Mouse (Mus musculus) liver, postnatal 0 days (tissue): ENCODE data around the gene Lamtor2. TPM values are rescaled to one million over a fixed set of nuclear protein-coding genes. Genes with fewer than 3 reads are reported as not detected.

Experiments
- ATAC-seq: fragments of 200-750 bp; cut with Nextera tagmentation; 2 replicates; pipeline ENCODE4 v1.8.0; 2017; ENCODE audit warnings: mild to moderate bottlenecking, moderate library complexity
- DNase-seq: peaks from one replicate; pipeline ENCODE4 v3.0.0-alpha.2; 2016
- H3K27ac ChIP-seq: fragments of 300-500 bp; sonication (generic); 2 replicates; pipeline ENCODE4 v1.5.1; 2014; ENCODE audit warnings: antibody characterized with exemption, moderate library complexity, mild to moderate bottlenecking, low read depth
- H3K27me3 ChIP-seq: fragments of 300-500 bp; sonication (generic); 2 replicates; pipeline ENCODE4 v1.6.1; 2014; ENCODE audit warnings: low read length, control low read depth, mixed read lengths; ENCODE audit not compliant: insufficient read depth
- H3K36me3 ChIP-seq: fragments of 300-500 bp; sonication (generic); replicated peaks from 2 replicates; pipeline ENCODE4 v1.6.1; 2014; ENCODE audit warnings: mild to moderate bottlenecking, control low read depth, low read length, moderate library complexity, mixed read lengths; ENCODE audit not compliant: insufficient read depth
- H3K4me1 ChIP-seq: fragments of 300-500 bp; sonication (generic); 2 replicates; pipeline ENCODE4 v1.6.1; 2014; ENCODE audit warnings: antibody characterized with exemption, mild to moderate bottlenecking, control low read depth; ENCODE audit not compliant: insufficient read depth
- H3K4me2 ChIP-seq: fragments of 300-500 bp; sonication (generic); 2 replicates; pipeline ENCODE4 v1.6.1; 2014; ENCODE audit warnings: low read depth, mild to moderate bottlenecking, low read length, moderate library complexity, mixed read lengths
- H3K4me3 ChIP-seq: fragments of 300-500 bp; sonication (generic); 2 replicates; pipeline ENCODE4 v1.5.1; 2014; ENCODE audit warnings: low read depth, low read length
- H3K9ac ChIP-seq: fragments of 300-500 bp; sonication (generic); replicated peaks from 2 replicates; pipeline ENCODE4 v1.6.1; 2014; ENCODE audit warnings: mild to moderate bottlenecking, moderate library complexity
- H3K9me3 ChIP-seq: fragments of 300-500 bp; sonication (generic); 2 replicates; pipeline ENCODE4 v1.6.1; 2016; ENCODE audit warnings: mild to moderate bottlenecking, control low read depth, low read length, mixed read lengths
- CTCF ChIP-seq: sonication (generic); IDR thresholded peaks from 2 replicates; pipeline ENCODE4 v1.5.1; 2016; ENCODE audit warnings: antibody characterized with exemption, low read depth
- EP300 ChIP-seq: IDR thresholded peaks from 2 replicates; pipeline ENCODE4 v1.6.1; 2016; ENCODE audit warnings: antibody characterized with exemption, low read depth, mild to moderate bottlenecking
- WGBS: fragments of 180-500 bp; shearing (Covaris S2); extraction: QIAGEN DNeasy Blood & Tissue Kit; methylation state at CpG from one replicate; pipeline ENCODE4 v1.1.7; 2014; ENCODE audit not compliant: insufficient replicate concordance; 5-methylcytosine and 5-hydroxymethylcytosine counted together
- polyA plus RNA-seq: library from polyadenylated mRNA; unstranded; fragments of >200 nt; fragmentation: Nextera tagmentation; extraction: Ambion mirVana; gene quantifications from 2 replicates; pipeline ENCODE4 v1.2.1, GENCODE M21; 2015

Gene Lamtor2
- polyA plus RNA-seq, 1 experiment from 2014 or later: 104 TPM

GRCm38 (mm10) chr3:88505081-88505480 lies 47.8 kb downstream of the Lamtor2 start:
- Histone ChIP-seq H3K27ac (no peak overlapping the region), H3K9me3 (no peaks in the 10 kb centered on the region), H3K4me2 (no peak overlapping the region), H3K36me3 (no peaks in the 10 kb centered on the region), H3K27me3 (no peaks in the 10 kb centered on the region), H3K4me3 (no peak overlapping the region), H3K9ac (no peak overlapping the region), H3K4me1 (peaks cover 31% of the 10 kb centered on the region)
- 67% methylated on average over 6 of the region's 6 CpGs for WGBS
- DNase-seq: no peak
- ATAC-seq: no peak
- TF ChIP-seq CTCF (no peak), EP300 (no peak)

- H3K4me3 ChIP-seq: no peak overlapping the region
- ATAC-seq (no peak), DNase-seq (no peak)
- H3K4me2 ChIP-seq: no peak overlapping the region
- peaks cover 23% of the 10 kb centered on the region for H3K4me1 ChIP-seq
- H3K27me3 ChIP-seq: no peaks in the 10 kb centered on the region
- TF ChIP-seq CTCF: no peak
- no peak for TF ChIP-seq EP300
- H3K27ac ChIP-seq: peak overlapping the region; percentile 94; the same call in 1 of the 2 replicates
- H3K9ac ChIP-seq: no peak overlapping the region
- peaks cover 5% of the 10 kb centered on the region; the same call in 1 of the 2 replicates for H3K36me3 ChIP-seq
- 40% methylated on average over 8 of the region's 8 CpGs for WGBS
- no peaks in the 10 kb centered on the region for H3K9me3 ChIP-seq
Observed at GRCm38 (mm10) chr3:88503881-88504746, 48.8 kb downstream of the Lamtor2 start.

DNA sequence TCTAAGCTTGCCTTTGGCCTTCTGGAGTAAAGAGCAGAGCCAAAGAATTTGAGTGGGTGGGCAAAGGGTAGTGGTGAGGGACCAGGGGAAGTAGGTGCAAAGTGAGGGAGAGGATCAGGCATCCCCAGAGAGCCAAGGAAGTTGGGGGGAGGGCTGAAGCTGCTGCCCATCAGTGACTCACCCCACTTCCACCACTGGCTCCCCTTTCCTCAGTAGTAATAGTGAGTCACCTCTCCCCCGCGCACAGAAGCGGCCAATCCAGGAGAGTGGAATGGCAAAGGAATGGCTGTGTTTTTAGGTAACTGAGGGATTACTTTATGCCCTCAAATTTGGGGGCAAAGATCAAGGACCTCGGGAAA lies 49.4 kb downstream of the Lamtor2 start:
- H3K9ac ChIP-seq: no peak overlapping the region
- 28% methylated on average over 4 of the region's 4 CpGs for WGBS
- peaks cover 22% of the 10 kb centered on the region for H3K4me1 ChIP-seq
- H3K4me3 ChIP-seq: peak overlapping the region; percentile 88
- H3K27me3 ChIP-seq: no peaks in the 10 kb centered on the region
- H3K27ac ChIP-seq: peak overlapping the region; percentile 94
- ATAC-seq (no peak; the same call in 1 of the 2 replicates), DNase-seq (no peak)
- no peaks in the 10 kb centered on the region for H3K9me3 ChIP-seq
- peaks cover 12% of the 10 kb centered on the region for H3K36me3 ChIP-seq
- TF ChIP-seq EP300 (no peak), CTCF (no peak)
- H3K4me2 ChIP-seq: peak overlapping the region; percentile 96

GRCm38 (mm10) chr3:88502641-88503504 lies 50.0 kb downstream of the Lamtor2 start:
- H3K4me2 ChIP-seq: peak overlapping the region; percentile 96
- 3% methylated on average over 54 of the region's 55 CpGs for WGBS
- H3K27ac ChIP-seq: peak overlapping the region; percentile 94
- ATAC-seq (peak; percentile 93), DNase-seq (peak; percentile 89)
- H3K9me3 ChIP-seq: no peaks in the 10 kb centered on the region
- H3K36me3 ChIP-seq: peaks cover 12% of the 10 kb centered on the region
- H3K9ac ChIP-seq: peak overlapping the region; percentile 93
- no peaks in the 10 kb centered on the region for H3K27me3 ChIP-seq
- H3K4me3 ChIP-seq: peak overlapping the region; percentile 88
- TF ChIP-seq EP300 (no peak), CTCF (no peak)
- H3K4me1 ChIP-seq: peaks cover 22% of the 10 kb centered on the region

DNA sequence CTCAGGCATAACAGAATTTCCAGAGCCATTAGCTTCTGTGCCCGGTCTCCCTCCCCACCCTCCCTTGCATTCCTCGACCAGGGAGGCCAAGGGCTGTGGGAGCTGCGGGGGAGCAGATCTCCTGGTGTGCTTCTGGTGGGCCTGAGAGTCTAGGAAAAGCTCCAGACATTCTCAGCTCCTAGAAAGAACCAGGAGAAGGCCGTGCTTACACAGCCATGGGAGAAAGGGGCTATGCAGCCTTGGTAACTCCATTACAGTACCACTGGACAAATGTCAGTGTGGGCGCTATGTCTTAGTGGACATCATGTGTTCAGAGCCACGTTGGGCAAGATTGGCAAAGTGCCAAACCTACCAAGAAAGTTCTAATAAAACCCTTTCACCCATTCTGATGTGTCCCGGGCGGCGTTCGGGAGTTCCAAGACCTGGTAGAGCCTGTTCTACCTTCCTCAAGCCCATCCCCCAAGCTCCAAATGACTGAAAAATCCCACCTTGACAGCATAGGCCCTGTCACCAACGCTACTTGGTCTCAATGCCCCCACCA lies 50.8 kb downstream of the Lamtor2 start:
- Histone ChIP-seq H3K9me3 (no peaks in the 10 kb centered on the region), H3K9ac (peak overlapping the region; percentile 93), H3K27ac (peak overlapping the region; percentile 94), H3K4me2 (peak overlapping the region; percentile 96), H3K36me3 (peaks cover 12% of the 10 kb centered on the region), H3K27me3 (no peaks in the 10 kb centered on the region), H3K4me3 (peak overlapping the region; percentile 88), H3K4me1 (peaks cover 30% of the 10 kb centered on the region)
- ATAC-seq (0 out of 2 replicates have a peak, but pooled peaks have one; percentile 3), DNase-seq (peak; percentile 49)
- TF ChIP-seq EP300: no peak
- TF ChIP-seq CTCF: no peak
- 22% methylated on average over 11 of the region's 11 CpGs for WGBS
